Mouse (Mus musculus) heart, embryonic 13.5 days (tissue): ENCODE results near the gene Gpank1. TPM values are rescaled to one million over a fixed set of nuclear protein-coding genes. Genes with fewer than 3 reads are reported as not detected.

Experiments used
- ATAC-seq: fragments of 200-750 bp; cut with Nextera tagmentation; 2 replicates; pipeline ENCODE4 v1.8.0; 2017; ENCODE audit warnings: moderate TSS enrichment; ENCODE audit not compliant: insufficient number of reproducible peaks, low FRiP score, low TSS enrichment; ENCODE audit errors: extremely low read depth
- H3K27ac ChIP-seq: fragments of 300-500 bp; sonication (generic); replicated peaks from 2 replicates; pipeline ENCODE4 v1.5.1; 2015; ENCODE audit warnings: moderate library complexity, mild to moderate bottlenecking, inconsistent platforms
- H3K27me3 ChIP-seq: fragments of 300-500 bp; sonication (generic); replicated peaks from 2 replicates; pipeline ENCODE4 v1.6.1; 2015; ENCODE audit warnings: mild to moderate bottlenecking, inconsistent platforms
- H3K36me3 ChIP-seq: fragments of 300-500 bp; sonication (generic); 2 replicates; pipeline ENCODE4 v1.6.1; 2015; ENCODE audit warnings: mild to moderate bottlenecking, inconsistent platforms
- H3K4me1 ChIP-seq: fragments of 300-500 bp; sonication (generic); 2 replicates; pipeline ENCODE4 v1.6.1; 2015; ENCODE audit warnings: inconsistent platforms
- H3K4me2 ChIP-seq: fragments of 300-500 bp; sonication (generic); 2 replicates; pipeline ENCODE4 v1.6.1; 2015; ENCODE audit warnings: inconsistent platforms, mild to moderate bottlenecking, moderate library complexity
- H3K4me3 ChIP-seq: fragments of 300-500 bp; sonication (generic); 2 replicates; pipeline ENCODE4 v1.5.1; 2015; ENCODE audit warnings: moderate library complexity, mild to moderate bottlenecking, inconsistent platforms
- H3K9ac ChIP-seq: fragments of 300-500 bp; sonication (generic); 2 replicates; pipeline ENCODE4 v1.6.1; 2015; ENCODE audit warnings: inconsistent platforms, mild to moderate bottlenecking, moderate library complexity
- H3K9me3 ChIP-seq: fragments of 300-500 bp; sonication (generic); 2 replicates; pipeline ENCODE4 v1.6.1; 2016; ENCODE audit warnings: inconsistent platforms
- WGBS: fragments of 180-500 bp; shearing (Covaris S2); methylation state at CpG from one replicate; pipeline ENCODE4 v1.1.7; 2015; ENCODE audit warnings: mixed read lengths; 5-methylcytosine and 5-hydroxymethylcytosine counted together
- polyA plus RNA-seq: library from polyadenylated mRNA; unstranded; fragments of >200 nt; fragmentation: Nextera tagmentation; extraction: Ambion mirVana; gene quantifications from 2 replicates; pipeline ENCODE4 v1.2.1, GENCODE M21; 2015

Gpank1 gene
- polyA plus RNA-seq, 1 experiment from 2014 or later, result 10.7 TPM

DNA sequence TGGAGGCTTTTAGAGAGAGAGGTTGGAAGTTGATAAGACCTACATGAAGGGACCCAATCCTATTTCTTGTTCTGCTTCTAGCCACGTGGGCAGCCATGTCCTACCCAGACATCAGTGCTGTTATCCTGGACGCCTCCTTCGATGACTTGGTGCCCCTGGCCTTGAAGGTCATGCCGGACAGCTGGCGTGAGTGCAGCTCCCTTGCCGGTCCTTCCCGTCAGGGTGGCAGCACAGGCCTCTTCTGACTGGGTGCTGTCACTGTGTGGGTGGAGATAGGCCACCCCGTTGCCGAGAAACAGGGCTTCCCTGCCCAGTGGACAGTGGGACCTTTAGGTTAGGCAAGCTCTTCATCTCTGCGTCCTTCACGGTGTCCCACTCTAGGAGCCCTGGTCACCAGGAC lies 20.1 kb upstream of the Gpank1 start:
- Histone ChIP-seq H3K4me2 (no peak overlapping the region), H3K36me3 (peaks cover 77% of the 10 kb centered on the region), H3K4me1 (peaks cover 28% of the 10 kb centered on the region), H3K9ac (no peak overlapping the region), H3K4me3 (no peak overlapping the region), H3K9me3 (no peaks in the 10 kb centered on the region), H3K27me3 (no peaks in the 10 kb centered on the region), H3K27ac (0 out of 2 replicates have a peak overlapping the region, but pooled peaks have one; percentile 13)
- 83% methylated on average over 11 of the region's 11 CpGs for WGBS
- no peak for ATAC-seq

DNA sequence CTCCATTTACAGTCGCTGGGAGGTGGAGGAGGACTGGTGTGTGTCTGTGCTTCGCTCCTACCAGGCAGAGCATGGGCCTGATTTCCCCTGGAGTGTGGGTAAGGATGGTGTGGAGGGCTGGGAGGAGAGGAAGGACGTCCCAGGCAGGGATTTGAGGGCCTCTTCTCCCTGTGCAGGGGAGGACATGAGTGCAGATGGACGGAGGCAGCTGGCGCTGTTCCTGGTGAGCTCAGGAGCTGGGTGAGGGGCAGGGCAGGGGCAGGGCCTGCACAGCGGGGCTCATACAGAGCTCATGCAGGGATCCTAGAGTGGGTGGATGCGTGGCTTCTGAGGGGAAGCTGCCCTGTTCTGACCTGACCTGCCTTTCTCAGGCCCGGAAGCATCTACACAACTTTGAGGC lies 19.0 kb upstream of the Gpank1 start:
- WGBS, result 72% methylated on average over 8 of the region's 8 CpGs
- Histone ChIP-seq H3K27me3 (no peaks in the 10 kb centered on the region), H3K4me2 (no peak overlapping the region), H3K9ac (peak overlapping the region; percentile 29), H3K4me3 (no peak overlapping the region), H3K4me1 (peaks cover 30% of the 10 kb centered on the region), H3K27ac (peak overlapping the region; percentile 13; the same call in 1 of the 2 replicates), H3K9me3 (no peaks in the 10 kb centered on the region), H3K36me3 (peaks cover 66% of the 10 kb centered on the region)
- ATAC-seq, result no peak

DNA sequence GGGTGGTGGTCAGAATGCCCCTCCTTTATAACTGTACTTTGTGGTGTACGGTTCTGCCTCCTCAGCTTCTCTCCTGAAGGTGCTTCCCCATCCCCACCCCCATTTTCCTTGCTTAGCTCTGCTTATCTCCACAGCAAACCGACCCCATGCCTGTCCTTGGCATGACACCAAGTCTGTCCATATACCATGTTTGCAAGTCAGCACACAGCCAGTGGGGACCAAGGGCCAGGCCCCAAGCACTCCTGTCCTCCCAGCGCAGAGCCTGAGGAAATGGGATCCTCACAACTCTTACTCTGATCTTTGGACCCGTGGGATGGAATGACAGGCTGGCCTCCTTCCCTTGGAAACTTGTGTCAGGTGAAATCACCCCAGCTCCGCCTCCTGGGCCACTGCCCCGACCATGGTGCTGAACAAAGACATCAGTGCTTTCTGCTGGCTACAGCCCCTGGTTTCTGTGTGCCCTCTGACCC lies 18.0 kb upstream of the Gpank1 start:
- 41% methylated on average over 6 of the region's 6 CpGs for WGBS

DNA sequence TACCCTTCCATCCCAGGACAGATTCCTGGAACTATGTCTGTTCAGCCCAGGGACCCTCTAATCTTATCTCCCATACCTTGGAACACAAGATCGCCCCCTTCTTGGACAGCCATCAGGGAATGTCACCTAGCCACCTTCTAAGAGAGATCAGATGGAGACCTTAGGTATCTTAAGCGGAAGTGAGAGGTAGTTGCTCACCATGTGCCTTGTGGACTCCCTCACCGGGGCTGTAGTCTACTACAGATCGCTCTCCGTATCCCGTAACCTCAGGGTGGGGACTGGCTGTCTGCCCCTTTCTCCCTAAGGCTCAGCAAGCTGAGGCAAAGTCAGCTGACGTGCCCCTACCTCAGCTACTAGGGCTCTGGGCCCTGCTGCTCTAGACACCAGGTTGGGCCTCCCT lies 17.2 kb upstream of the Gpank1 start:
- no peak overlapping the region for H3K9ac ChIP-seq
- WGBS, result 79% methylated on average over 7 of the region's 7 CpGs
- H3K27ac ChIP-seq, result no peak overlapping the region
- peaks cover 48% of the 10 kb centered on the region for H3K36me3 ChIP-seq
- peaks cover 30% of the 10 kb centered on the region for H3K4me1 ChIP-seq
- no peaks in the 10 kb centered on the region for H3K27me3 ChIP-seq
- no peak overlapping the region for H3K4me3 ChIP-seq
- no peak overlapping the region for H3K4me2 ChIP-seq
- no peak for ATAC-seq
- no peaks in the 10 kb centered on the region for H3K9me3 ChIP-seq

More for the DNA sequence above, 18.0 kb upstream of the Gpank1 start:
- H3K4me2 ChIP-seq, result no peak overlapping the region
- H3K9me3 ChIP-seq, result no peaks in the 10 kb centered on the region
- peaks cover 30% of the 10 kb centered on the region for H3K4me1 ChIP-seq
- H3K27ac ChIP-seq, result peak overlapping the region; percentile 42
- peak overlapping the region; percentile 50; the same call in 1 of the 2 replicates for H3K9ac ChIP-seq
- H3K4me3 ChIP-seq, result no peak overlapping the region
- H3K36me3 ChIP-seq, result peaks cover 56% of the 10 kb centered on the region
- no peaks in the 10 kb centered on the region for H3K27me3 ChIP-seq
- no peak for ATAC-seq

DNA sequence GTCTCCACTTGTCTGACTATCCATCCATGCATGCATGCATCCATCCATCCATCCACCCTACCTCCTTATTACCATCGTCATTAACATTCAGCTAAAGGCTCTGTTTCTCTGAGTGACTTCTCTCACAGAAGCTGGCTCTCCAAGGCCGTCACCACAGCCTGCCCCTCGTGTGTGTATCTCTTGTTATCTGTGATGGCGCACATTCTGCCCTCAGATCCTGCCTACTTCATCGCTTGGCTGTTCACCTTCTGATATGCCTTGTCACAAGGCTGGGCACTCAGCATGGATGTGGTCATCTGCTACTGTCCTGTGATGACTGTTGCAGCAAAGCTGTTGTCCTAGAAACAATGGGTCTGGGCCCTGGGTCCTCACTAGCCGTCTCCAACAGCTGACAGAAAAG lies 16.5 kb upstream of the Gpank1 start:
- Histone ChIP-seq H3K27ac (no peak overlapping the region), H3K4me1 (peaks cover 30% of the 10 kb centered on the region), H3K9ac (peak overlapping the region; percentile 50; the same call in 1 of the 2 replicates), H3K4me2 (no peak overlapping the region), H3K27me3 (no peaks in the 10 kb centered on the region), H3K4me3 (no peak overlapping the region), H3K9me3 (no peaks in the 10 kb centered on the region), H3K36me3 (peaks cover 41% of the 10 kb centered on the region)
- 48% methylated on average over 6 of the region's 6 CpGs for WGBS
- no peak for ATAC-seq

DNA sequence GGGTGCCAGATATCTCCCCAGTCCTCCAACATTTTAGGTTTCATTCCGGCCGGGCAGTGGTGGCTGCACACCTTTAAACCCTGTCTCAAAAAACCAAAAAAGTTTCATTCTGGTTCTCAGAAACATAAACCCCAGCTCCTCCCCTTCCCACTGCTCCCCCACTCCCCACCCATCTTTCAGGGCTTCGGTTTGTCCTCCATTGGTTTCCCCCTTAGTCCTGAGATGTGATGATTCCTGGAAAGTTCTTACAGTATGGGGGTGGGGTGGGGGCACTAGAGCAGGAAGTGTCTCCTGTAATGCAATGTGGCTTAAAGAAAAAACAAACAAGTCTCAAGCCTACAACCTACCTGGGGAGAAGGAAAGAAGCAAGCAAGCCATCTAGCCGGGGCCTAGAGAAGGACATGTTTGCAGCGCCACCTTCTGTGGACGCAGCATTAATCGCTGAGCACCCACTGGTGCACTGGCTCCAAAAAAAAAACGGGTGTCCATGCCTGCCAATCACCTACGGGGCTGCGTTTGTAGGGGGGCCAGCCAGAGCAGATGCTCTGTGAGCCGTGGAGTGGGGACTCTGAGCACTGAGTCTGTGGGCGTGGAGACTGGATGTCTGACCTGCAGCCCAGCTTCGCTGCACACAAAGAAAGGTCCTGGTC lies 15.4 kb upstream of the Gpank1 start:
- no peaks in the 10 kb centered on the region for H3K9me3 ChIP-seq
- peak overlapping the region; percentile 56 for H3K9ac ChIP-seq
- H3K4me2 ChIP-seq, result peak overlapping the region; percentile 33
- H3K27ac ChIP-seq, result no peak overlapping the region
- no peak for ATAC-seq
- H3K27me3 ChIP-seq, result no peaks in the 10 kb centered on the region
- 29% methylated on average over 13 of the region's 13 CpGs for WGBS
- H3K4me1 ChIP-seq, result peaks cover 30% of the 10 kb centered on the region
- no peak overlapping the region for H3K4me3 ChIP-seq
- H3K36me3 ChIP-seq, result peaks cover 30% of the 10 kb centered on the region

DNA sequence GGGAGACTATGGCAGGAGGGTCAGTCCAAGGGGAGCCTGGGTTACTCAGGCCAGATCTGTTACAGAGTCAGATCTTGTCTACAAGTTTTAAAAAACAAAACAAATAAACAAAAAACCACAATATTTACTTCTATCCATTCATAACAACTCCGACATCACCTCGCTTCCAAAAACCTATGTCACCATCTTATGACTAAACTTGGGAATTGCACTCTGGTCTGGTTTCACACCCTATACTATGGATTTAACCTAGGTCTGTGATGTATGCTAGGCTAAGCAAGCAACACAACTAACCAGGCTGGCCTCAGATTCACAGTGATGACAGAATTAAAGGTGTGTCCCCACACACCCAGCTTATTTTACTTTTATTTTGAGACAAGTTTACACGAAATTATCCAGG lies 14.7 kb upstream of the Gpank1 start:
- ATAC-seq, result no peak
- 52% methylated on average over 3 of the region's 3 CpGs for WGBS

DNA sequence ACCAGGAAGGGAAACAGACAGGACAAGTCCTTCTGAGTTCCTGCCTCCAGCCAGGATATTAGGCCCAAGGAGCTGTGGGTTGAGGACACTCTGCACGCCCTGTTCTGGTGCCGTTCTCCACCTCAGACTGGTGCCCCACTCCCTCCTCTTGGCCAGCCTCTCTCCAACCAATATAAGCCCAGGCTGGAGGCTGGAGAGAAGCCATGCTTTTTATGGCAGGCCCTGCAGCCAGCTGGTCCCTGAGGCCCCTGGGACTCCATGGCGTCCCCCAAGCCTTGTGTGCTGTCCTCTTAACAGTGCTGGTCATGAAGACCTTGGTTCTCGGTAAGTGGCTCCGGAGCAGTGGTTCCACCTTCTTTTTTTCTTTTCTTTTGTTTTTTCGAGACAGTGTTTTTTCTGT lies 13.2 kb upstream of the Gpank1 start, which contains the start of gene Ly6g5c:
Ly6g5c (plus strand) TSS at position 183 of the 400 bp plus-strand sequence.
- H3K36me3 ChIP-seq, result peaks cover 8% of the 10 kb centered on the region
- no peaks in the 10 kb centered on the region for H3K9me3 ChIP-seq
- 78% methylated on average over 6 of the region's 6 CpGs for WGBS
- H3K27ac ChIP-seq, result no peak within 1 kb of the TSS
- no peak within 1 kb of the TSS for H3K4me3 ChIP-seq
- H3K4me1 ChIP-seq, result peaks cover 14% of the 10 kb centered on the region
- no peak within 1 kb of the TSS for H3K9ac ChIP-seq
- H3K4me2 ChIP-seq, result no peak within 1 kb of the TSS
- ATAC-seq, result no peak
- H3K27me3 ChIP-seq, result no peaks in the 10 kb centered on the region; the same call in 1 of the 2 replicates

More for the DNA sequence above, 14.7 kb upstream of the Gpank1 start:
- no peak overlapping the region for H3K4me2 ChIP-seq
- H3K27ac ChIP-seq, result no peak overlapping the region
- no peaks in the 10 kb centered on the region for H3K9me3 ChIP-seq
- no peak overlapping the region for H3K4me3 ChIP-seq
- H3K36me3 ChIP-seq, result peaks cover 24% of the 10 kb centered on the region
- peaks cover 28% of the 10 kb centered on the region for H3K4me1 ChIP-seq
- no peaks in the 10 kb centered on the region for H3K27me3 ChIP-seq
- H3K9ac ChIP-seq, result peak overlapping the region; percentile 56; the same call in 1 of the 2 replicates

DNA sequence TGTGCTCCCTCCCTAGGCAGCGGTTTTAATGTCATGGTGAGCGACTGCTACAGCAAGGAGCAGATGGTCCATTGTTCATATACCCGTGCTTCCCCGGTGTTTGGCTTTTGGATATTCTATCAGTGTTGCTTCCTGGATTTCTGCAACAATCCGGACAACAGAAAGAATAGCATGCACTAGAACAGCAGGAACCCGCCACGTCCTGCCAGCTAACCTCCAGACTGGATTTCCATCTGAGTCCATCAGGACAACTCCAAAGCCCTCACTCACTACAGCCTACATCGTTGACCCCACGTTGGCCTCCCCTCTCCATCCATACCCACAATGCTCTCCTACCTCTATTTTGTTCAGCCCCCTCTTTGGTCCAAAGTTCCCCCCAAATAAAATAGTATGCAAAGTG lies 9.5 kb upstream of the Gpank1 start:
- no peak for ATAC-seq
- peak overlapping the region; percentile 45 for H3K27ac ChIP-seq
- no peaks in the 10 kb centered on the region for H3K4me1 ChIP-seq
- H3K36me3 ChIP-seq, result peaks cover 30% of the 10 kb centered on the region
- H3K9me3 ChIP-seq, result no peaks in the 10 kb centered on the region
- H3K9ac ChIP-seq, result no peak overlapping the region; the same call in 1 of the 2 replicates
- 60% methylated on average over 9 of the region's 9 CpGs for WGBS
- H3K27me3 ChIP-seq, result no peaks in the 10 kb centered on the region; the same call in 1 of the 2 replicates
- H3K4me2 ChIP-seq, result peak overlapping the region; percentile 33
- no peak overlapping the region for H3K4me3 ChIP-seq

DNA sequence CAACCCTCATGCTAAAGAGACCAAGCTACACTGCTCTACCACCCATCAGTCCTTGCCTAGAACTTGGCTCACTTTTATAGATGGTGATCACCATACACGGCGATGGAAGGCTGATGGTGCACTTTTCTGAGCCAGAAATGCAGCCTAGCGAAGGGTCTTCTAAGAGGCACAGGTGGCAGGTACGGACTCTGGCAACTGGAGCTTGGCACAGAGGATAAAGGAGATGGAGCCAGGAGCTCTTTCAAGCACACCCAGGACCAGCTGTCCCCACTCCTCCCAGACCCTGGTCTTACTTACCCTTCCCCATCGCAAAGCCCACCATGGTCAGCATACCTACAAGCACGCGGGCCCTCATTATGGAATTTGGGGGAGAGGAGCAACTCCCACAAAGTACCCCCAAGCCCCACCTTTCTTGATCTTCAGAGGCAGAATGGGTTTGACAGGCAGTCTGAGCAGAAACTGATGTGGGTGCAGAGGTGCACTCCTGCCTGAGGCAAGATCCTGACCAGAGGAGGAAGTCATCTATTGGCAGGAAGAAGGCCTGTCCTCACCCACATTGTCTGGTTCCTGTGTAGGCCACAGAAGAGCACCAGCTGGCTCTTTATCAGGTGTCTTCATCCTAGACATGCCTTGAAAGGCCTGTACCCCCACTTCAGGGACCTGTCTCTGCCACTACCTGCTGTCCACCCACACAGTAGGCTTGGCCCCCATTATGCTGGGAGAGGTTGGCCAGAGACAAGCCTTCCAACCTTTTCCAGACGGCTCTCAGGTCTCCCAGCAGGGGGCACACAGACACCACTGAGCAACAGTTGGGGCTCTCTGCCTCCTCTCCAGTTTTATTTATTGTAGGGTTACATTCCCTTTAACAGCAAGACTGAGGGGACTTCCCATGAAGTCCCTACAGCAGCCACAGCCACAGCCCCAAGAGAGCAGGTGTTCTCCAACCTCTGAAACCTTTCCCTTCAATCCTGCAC lies 5.9 kb upstream of the Gpank1 start, which contains the start of gene Ly6g5b:
Ly6g5b (minus strand) TSS at position 383 of the 974 bp plus-strand sequence.
- Histone ChIP-seq H3K9me3 (no peaks in the 10 kb centered on the region), H3K4me3 (no peak within 1 kb of the TSS), H3K4me1 (peaks cover 9% of the 10 kb centered on the region), H3K4me2 (no peak within 1 kb of the TSS), H3K9ac (no peak within 1 kb of the TSS), H3K36me3 (peaks cover 63% of the 10 kb centered on the region), H3K27ac (no peak within 1 kb of the TSS), H3K27me3 (no peaks in the 10 kb centered on the region; the same call in 1 of the 2 replicates)
- 82% methylated on average over 8 of the region's 8 CpGs for WGBS
- no peak for ATAC-seq

DNA sequence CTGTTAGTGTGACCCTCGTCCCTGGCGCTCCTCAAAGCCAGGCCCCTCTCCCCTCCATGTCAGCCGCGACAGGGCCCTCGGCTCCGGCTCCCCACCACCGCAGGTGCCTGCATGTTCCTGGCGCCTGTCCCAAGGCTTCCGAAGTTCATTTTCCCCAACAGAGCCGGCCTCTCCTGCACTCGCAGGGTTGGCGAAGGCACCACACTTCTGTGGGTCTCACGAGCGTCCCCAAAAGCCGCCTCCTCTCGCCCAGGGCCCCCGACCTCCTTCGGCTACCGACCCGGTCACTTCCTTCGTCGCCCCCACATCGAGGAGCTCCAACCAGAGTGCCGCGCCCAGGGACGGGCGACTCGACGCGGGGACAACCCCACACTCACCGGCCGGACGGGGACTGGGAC lies 511 bp upstream of the Gpank1 start:
- H3K27me3 ChIP-seq, result no peaks in the 10 kb centered on the region
- ATAC-seq, result 0 out of 2 replicates have a peak, but pooled peaks have one; percentile 0
- peak overlapping the region; percentile 99 for H3K9ac ChIP-seq
- peak overlapping the region; percentile 98 for H3K4me3 ChIP-seq
- peaks cover 32% of the 10 kb centered on the region for H3K4me1 ChIP-seq
- WGBS, result 0% methylated on average over 33 of the region's 33 CpGs
- H3K4me2 ChIP-seq, result peak overlapping the region; percentile 96
- peak overlapping the region; percentile 81 for H3K27ac ChIP-seq
- peaks cover 61% of the 10 kb centered on the region for H3K36me3 ChIP-seq
- no peaks in the 10 kb centered on the region for H3K9me3 ChIP-seq
